Mouse (Mus musculus): ENCODE data around the gene Gm36079.
"Not testable (repeated sequence)": the region's sequence is repeated elsewhere in the genome, so short reads cannot be mapped to it uniquely, and the experiment has no call there.

DNA sequence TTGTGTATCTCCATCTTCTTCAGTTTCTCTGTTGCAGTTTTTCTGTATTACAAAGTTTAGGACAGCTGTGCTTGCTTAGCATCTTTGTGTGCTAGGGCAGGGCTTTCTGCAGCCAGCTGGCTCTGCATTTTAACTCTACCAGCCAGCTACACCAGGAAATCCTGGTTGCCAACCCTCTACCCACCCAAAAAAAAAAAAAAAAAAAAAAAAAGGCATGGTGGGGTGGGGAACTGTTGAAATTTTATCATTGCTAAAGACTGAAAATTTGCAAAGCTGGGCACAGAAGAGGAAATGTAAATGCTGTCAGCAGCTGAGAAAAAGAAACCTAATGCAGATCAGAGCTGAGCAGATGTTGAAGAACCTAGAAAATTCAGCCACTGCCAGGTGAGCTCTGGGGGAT is 16.7 kb downstream of the Gm36079 start:
- TF ChIP-seq CTCF (IDR thresholded peaks at IDR 0.05; ENCODE audit: borderline replicate concordance, control insufficient read depth, extremely low read depth, insufficient read depth, low read length, poor library complexity); POLR2A (IDR thresholded peaks at IDR 0.05; ENCODE audit: control insufficient read depth, extremely low read depth, insufficient read depth, low read length, poor library complexity): not testable (repeated sequence)

Measured in thymus, adult 2 months (tissue).